Mouse (Mus musculus) liver, embryonic 16.5 days (tissue): ENCODE data around the gene Spint2. TPM values are rescaled to one million over a fixed set of nuclear protein-coding genes. Genes with fewer than 3 reads are reported as not detected.

ENCODE experiments used
- ATAC-seq: fragments of 200-750 bp; cut with Nextera tagmentation; 2 replicates; pipeline ENCODE4 v1.8.0; 2017; ENCODE audit warnings: low read depth, mild to moderate bottlenecking, moderate number of reproducible peaks, moderate library complexity
- H3K27ac ChIP-seq: fragments of 300-500 bp; sonication (generic); 2 replicates; pipeline ENCODE4 v1.5.1; 2014; ENCODE audit warnings: mild to moderate bottlenecking, low read length
- H3K27me3 ChIP-seq: fragments of 300-500 bp; sonication (generic); 2 replicates; pipeline ENCODE4 v1.6.1; 2014; ENCODE audit warnings: low read depth, low read length, mixed read lengths; ENCODE audit not compliant: control insufficient read depth, insufficient read depth
- H3K36me3 ChIP-seq: fragments of 300-500 bp; sonication (generic); 2 replicates; pipeline ENCODE4 v1.6.1; 2014; ENCODE audit warnings: mild to moderate bottlenecking; ENCODE audit not compliant: control insufficient read depth, insufficient read depth
- H3K4me1 ChIP-seq: fragments of 300-500 bp; sonication (generic); 2 replicates; pipeline ENCODE4 v1.6.1; 2014; ENCODE audit warnings: low read depth, low read length, mixed read lengths; ENCODE audit not compliant: control insufficient read depth
- H3K4me2 ChIP-seq: fragments of 300-500 bp; sonication (generic); 2 replicates; pipeline ENCODE4 v1.6.1; 2014; ENCODE audit warnings: low read depth, low read length, mixed read lengths
- H3K4me3 ChIP-seq: fragments of 300-500 bp; sonication (generic); 2 replicates; pipeline ENCODE4 v1.5.1; 2014; ENCODE audit warnings: low read depth, mild to moderate bottlenecking, low read length
- H3K9ac ChIP-seq: fragments of 300-500 bp; sonication (generic); 2 replicates; pipeline ENCODE4 v1.6.1; 2014; ENCODE audit warnings: low read depth, low read length
- H3K9me3 ChIP-seq: fragments of 300-500 bp; sonication (generic); replicated peaks from 2 replicates; pipeline ENCODE4 v1.6.1; 2016; ENCODE audit warnings: low read length; ENCODE audit not compliant: control insufficient read depth
- WGBS: fragments of 180-500 bp; shearing (Covaris S2); extraction: QIAGEN DNeasy Blood & Tissue Kit; methylation state at CpG from one replicate; pipeline ENCODE4 v1.1.7; 2014; ENCODE audit not compliant: insufficient replicate concordance; 5-methylcytosine and 5-hydroxymethylcytosine counted together
- polyA plus RNA-seq: library from polyadenylated mRNA; unstranded; fragments of >200 nt; fragmentation: Nextera tagmentation; extraction: Ambion mirVana; gene quantifications from 2 replicates; pipeline ENCODE4 v1.2.1, GENCODE M21; 2015

Spint2 gene
- polyA plus RNA-seq, 1 experiment from 2014 or later: 38.6 TPM

- no peak for ATAC-seq
- Histone ChIP-seq H3K27ac (no peak overlapping the region), H3K4me1 (peaks cover 32% of the 10 kb centered on the region), H3K9me3 (no peaks in the 10 kb centered on the region), H3K4me3 (no peak overlapping the region), H3K4me2 (no peak overlapping the region), H3K27me3 (no peaks in the 10 kb centered on the region), H3K36me3 (no peaks in the 10 kb centered on the region), H3K9ac (no peak overlapping the region)
- 54% methylated on average over 13 of the region's 13 CpGs for WGBS
Measured at GRCm38 (mm10) chr7:29314844-29315628, 33.3 kb upstream of the Spint2 start.

DNA sequence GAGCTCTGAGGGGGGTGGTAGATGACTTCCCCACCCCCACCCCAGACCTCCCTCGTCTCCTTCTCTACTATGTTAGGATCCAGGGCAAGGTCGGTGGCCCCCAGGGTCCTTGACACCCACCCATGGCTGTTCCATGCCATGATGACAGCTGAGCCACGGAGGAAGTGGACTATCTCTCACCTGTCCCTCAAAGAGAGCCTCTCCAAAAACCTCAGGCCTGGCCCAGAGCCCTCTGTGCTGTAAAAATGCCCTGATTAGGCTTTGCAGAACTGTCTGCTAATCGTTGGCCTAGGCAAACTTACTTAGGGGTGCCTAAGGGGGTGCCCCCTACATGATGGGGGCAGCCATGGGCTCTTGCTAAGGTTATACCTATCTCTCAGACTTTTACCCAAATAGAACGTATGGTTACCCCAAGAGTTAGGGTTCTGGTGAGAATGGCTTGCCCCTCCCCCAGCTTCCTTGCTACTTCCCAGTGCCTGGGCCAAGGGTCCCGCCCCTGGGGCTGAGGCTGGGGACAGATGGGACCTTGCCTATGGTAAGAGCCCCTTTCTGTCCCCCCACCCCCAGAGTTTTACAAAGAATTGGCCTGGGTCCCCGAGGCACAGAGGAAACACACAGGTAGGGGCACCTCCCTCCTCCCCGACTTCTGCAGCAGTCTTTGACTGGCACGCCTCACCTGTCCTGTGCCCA is 32.0 kb upstream of the Spint2 start:
- Histone ChIP-seq H3K4me1 (peaks cover 29% of the 10 kb centered on the region), H3K36me3 (no peaks in the 10 kb centered on the region), H3K27ac (no peak overlapping the region), H3K27me3 (peaks cover 10% of the 10 kb centered on the region), H3K4me2 (no peak overlapping the region), H3K9ac (no peak overlapping the region), H3K9me3 (no peaks in the 10 kb centered on the region), H3K4me3 (no peak overlapping the region)
- ATAC-seq: no peak
- 33% methylated on average over 9 of the region's 9 CpGs for WGBS

DNA sequence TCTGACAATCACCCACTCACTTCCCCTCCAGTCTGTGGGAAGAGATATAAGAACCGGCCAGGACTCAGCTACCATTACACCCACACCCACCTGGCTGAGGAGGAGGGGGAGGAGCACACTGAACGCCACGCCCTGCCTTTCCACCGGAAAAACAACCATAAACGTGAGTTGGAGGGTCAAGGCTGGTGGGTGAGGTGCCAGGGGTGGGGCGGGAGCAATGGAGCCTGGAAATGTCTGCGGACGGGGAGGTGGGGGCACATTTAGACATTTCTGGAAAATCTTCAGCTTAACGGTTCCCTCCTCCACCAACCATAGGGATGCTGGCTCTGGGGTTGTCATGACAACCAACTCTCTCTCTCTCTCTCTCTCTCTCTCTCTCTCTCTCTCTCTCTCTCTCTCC is 31.3 kb upstream of the Spint2 start:
- H3K36me3 ChIP-seq: no peaks in the 10 kb centered on the region
- no peaks in the 10 kb centered on the region for H3K9me3 ChIP-seq
- no peak overlapping the region for H3K4me2 ChIP-seq
- H3K27ac ChIP-seq: no peak overlapping the region
- peaks cover 17% of the 10 kb centered on the region for H3K27me3 ChIP-seq
- no peak for ATAC-seq
- 30% methylated on average over 9 of the region's 9 CpGs for WGBS
- H3K9ac ChIP-seq: no peak overlapping the region
- H3K4me1 ChIP-seq: peaks cover 27% of the 10 kb centered on the region
- H3K4me3 ChIP-seq: no peak overlapping the region

DNA sequence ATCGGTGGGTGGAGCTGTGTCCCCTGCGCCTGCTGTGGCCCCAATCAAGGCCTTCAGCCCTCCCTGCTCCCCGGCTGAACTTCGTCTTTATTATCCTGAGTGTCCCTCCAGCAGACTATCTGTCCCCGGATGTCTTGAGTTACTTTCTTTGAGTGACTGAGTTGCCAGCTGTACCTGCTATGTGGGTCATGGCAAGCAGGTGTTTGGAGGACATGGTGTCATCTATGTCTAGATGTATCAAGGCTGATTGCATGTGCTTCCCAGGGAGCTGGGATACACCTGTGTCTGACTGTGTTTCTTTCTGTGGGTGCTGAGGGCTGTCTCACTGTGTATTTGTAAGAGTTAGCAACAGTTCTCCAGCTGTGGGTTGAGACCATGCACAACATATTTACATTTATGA is 28.0 kb upstream of the Spint2 start:
- no peak overlapping the region for H3K27ac ChIP-seq
- no peaks in the 10 kb centered on the region for H3K36me3 ChIP-seq
- H3K9ac ChIP-seq: peak overlapping the region; percentile 53
- no peaks in the 10 kb centered on the region for H3K9me3 ChIP-seq
- 6% methylated on average over 5 of the region's 5 CpGs for WGBS
- no peak; the same call in 1 of the 2 replicates for ATAC-seq
- H3K4me3 ChIP-seq: peak overlapping the region; percentile 59
- peaks cover 37% of the 10 kb centered on the region for H3K27me3 ChIP-seq
- H3K4me1 ChIP-seq: peaks cover 31% of the 10 kb centered on the region
- peak overlapping the region; percentile 81 for H3K4me2 ChIP-seq

GRCm38 (mm10) chr7:29309221-29309721 is 27.6 kb upstream of the Spint2 start:
- Histone ChIP-seq H3K9ac (peak overlapping the region; percentile 53), H3K27me3 (peaks cover 42% of the 10 kb centered on the region), H3K4me2 (peak overlapping the region; percentile 81), H3K4me3 (peak overlapping the region; percentile 59), H3K4me1 (peaks cover 35% of the 10 kb centered on the region), H3K36me3 (no peaks in the 10 kb centered on the region), H3K9me3 (no peaks in the 10 kb centered on the region), H3K27ac (no peak overlapping the region)
- WGBS: under 1% methylated on average over 32 of the region's 36 CpGs
- ATAC-seq: peak; percentile 45

DNA sequence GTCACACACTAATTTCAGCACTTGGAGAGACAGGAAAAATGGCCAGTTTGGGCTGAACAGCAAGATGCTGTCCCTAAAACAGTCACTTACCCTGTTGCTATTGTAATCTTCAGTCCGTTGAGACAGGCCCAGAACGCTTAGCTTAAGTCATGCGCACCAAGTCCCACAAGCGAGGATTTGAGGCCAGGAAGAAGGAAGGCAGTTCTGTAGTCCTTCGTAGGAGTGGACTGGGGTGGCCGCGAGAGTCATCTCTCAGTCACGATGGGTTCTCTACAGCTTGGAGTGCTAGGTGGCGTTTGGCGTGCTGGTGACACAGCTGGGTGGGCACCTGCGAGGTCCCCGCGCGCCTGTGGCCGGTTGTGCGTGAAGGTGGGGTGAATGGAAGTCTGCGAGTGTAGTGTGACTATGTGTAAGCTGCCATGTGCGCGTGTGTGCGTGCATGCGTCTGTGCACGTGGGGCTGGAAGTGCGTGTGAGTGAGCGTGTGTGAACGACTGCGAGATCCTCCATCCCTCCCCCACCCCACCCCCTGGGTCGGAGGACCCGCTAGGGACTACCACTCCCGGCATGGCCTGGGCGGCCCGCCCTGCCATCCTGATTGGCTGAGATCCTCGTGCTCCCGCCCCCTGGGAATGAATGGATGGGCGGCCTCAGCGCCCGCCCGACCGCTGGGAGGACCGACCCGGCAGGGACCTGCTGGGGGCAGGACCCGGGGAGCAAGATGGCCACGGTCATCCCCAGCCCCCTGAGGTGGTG is 25.8 kb upstream of the Spint2 start:
- Histone ChIP-seq H3K27ac (no peak overlapping the region), H3K9ac (peak overlapping the region; percentile 56), H3K36me3 (no peaks in the 10 kb centered on the region), H3K4me2 (peak overlapping the region; percentile 94), H3K9me3 (no peaks in the 10 kb centered on the region), H3K4me3 (peak overlapping the region; percentile 68), H3K4me1 (peaks cover 39% of the 10 kb centered on the region), H3K27me3 (peaks cover 59% of the 10 kb centered on the region)
- peak; percentile 87 for ATAC-seq
- 1% methylated on average over 42 of the region's 42 CpGs for WGBS

- H3K36me3 ChIP-seq: no peaks in the 10 kb centered on the region
- H3K9me3 ChIP-seq: no peaks in the 10 kb centered on the region
- H3K27me3 ChIP-seq: peaks cover 62% of the 10 kb centered on the region
- ATAC-seq: no peak
- no peak overlapping the region for H3K4me2 ChIP-seq
- 27% methylated on average over 7 of the region's 7 CpGs for WGBS
- H3K4me1 ChIP-seq: peaks cover 39% of the 10 kb centered on the region
- no peak overlapping the region for H3K9ac ChIP-seq
- H3K27ac ChIP-seq: no peak overlapping the region
- no peak overlapping the region for H3K4me3 ChIP-seq
Measured at GRCm38 (mm10) chr7:29306619-29307018, 24.9 kb upstream of the Spint2 start.

- H3K4me1 ChIP-seq: peaks cover 39% of the 10 kb centered on the region
- H3K4me3 ChIP-seq: no peak overlapping the region
- no peak for ATAC-seq
- no peak overlapping the region for H3K4me2 ChIP-seq
- H3K9me3 ChIP-seq: no peaks in the 10 kb centered on the region
- H3K36me3 ChIP-seq: no peaks in the 10 kb centered on the region
- peaks cover 62% of the 10 kb centered on the region for H3K27me3 ChIP-seq
- H3K27ac ChIP-seq: no peak overlapping the region
- 54% methylated on average over 7 of the region's 7 CpGs for WGBS
- H3K9ac ChIP-seq: no peak overlapping the region
Measured at GRCm38 (mm10) chr7:29306108-29306507, 24.4 kb upstream of the Spint2 start.
